Mouse (Mus musculus): ENCODE results near the gene Snx8.

The Snx8 gene

DNA sequence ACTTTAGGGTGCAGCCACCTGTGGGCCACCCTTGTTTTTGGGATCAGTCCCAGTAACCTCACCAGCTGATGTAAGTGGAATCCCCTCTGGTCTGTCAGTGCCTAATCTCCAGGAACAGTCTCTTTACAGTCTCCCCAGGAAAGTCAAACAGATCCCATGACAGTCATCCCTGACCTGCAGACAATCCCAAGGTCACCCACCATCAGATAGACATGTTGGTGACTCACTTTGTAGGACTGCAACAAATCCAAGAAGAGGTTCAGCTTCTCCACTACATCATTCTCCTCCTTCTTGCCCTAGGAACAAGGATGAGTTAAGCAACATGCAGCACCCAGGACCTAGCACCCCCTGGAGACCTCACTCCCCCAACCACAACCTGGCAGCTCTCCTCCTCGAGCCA, 43.0 kb downstream of the Snx8 start:
- no peak for DNase-seq (ENCODE audit: low read depth, low spot score)

DNA sequence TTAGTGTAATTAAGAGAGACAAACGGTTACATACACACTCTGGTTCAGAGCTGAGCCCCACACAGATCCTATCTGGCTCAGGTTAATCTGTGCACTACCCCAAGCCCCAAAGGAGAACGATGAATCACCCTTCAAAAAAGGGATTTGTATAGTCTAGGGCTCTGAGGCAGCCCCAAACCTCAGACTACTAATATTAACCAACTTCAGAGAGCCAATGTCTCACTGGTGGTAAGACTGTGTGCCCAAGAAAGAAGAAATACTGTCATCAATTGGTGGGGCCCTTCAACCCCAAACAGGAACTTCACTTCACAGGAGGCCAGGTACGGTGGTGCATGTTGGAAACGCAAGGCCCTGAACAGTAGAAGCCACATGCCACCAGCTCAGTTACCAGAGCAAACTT, 43.8 kb downstream of the Snx8 start:
- DNase-seq (ENCODE audit: low read depth, low spot score): no peak

DNA sequence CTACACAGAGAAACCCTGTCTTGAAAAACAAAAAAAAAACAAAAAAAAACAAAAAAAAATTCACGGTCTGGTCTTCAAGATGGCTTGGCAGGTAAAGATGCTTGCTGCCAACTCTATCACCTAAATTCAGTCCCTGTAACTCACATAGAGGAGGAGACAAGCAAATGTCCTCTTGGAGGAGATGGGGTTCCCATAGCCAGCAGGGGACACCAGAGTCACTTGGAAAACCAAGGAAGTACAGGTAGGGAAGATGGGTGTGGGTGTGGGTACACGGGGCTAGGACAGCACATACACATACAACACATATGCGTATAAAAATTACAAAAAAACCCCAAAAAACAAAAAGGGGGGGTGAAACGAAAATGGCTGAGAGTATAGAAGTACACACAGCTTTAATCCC, 46.2 kb downstream of the Snx8 start:
- DNase-seq (ENCODE audit: low read depth, low spot score): no peak

- DNase-seq (ENCODE audit: low read depth, low spot score): no peak
Measured at GRCm38 (mm10) chr5:140339836-140340235, 49.2 kb downstream of the Snx8 start.

- no peak for DNase-seq (ENCODE audit: low read depth, low spot score)
Measured at GRCm38 (mm10) chr5:140338779-140339178, 50.3 kb downstream of the Snx8 start.

DNA sequence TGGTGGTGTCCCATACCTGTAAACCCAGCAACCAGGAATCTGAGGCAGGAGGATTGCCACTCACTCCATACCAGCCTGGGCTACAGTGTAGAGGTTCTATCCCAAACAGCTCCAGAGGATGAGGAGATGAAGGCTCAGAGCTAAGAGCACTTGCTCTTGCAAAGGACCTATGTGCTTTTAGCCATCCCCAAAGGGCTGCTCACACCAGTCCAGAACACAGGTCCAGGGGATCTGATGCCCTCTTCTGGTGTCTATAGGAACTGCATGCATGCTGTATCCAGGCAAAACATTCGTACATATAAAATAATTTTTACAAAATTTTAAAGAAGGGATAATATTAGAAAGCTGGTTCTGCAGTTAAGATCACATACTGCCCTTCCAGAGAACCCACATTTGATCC, 52.4 kb downstream of the Snx8 start:
- peak; percentile 24 for DNase-seq (ENCODE audit: low read depth, low spot score)

DNA sequence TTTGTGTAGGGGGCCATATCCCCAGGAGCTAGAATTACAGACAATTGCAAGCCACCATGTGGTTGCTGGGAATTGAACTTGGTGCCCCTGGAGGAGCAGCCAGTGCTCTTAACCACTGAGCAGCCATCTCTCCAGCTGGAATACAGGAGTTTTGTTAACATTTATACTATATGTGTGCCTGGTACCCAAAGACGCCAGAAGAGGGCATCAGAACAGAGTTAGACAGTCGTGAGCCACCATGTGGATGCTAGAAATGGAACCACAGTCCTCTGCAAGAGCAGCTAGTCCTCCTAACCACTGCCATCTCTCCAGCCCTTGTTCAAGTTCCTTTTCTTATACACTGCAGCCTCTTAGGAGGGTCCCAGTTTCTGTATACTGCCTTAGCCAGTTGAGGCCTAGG, 55.4 kb downstream of the Snx8 start:
- no peak for DNase-seq (ENCODE audit: low read depth, low spot score)

DNA sequence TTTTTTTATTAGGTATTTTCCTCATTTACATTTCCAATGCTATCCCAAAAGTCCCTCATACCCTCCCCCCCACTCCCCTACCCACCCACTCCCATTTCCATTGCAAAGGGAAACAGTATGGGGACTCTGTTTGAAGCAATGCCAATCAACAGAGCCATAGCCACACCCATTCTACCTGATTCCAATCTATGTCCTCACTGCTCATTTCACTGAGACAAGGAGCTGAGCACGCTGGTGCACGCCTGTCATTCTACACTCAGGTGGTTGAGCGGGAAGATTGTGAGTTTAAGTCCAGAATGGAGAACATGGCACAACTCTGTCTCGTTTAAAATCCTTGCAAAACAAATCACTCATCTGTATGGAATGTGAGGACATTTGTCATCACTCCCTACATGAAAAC, 56.5 kb downstream of the Snx8 start:
- DNase-seq (ENCODE audit: low read depth, low spot score): no peak

DNA sequence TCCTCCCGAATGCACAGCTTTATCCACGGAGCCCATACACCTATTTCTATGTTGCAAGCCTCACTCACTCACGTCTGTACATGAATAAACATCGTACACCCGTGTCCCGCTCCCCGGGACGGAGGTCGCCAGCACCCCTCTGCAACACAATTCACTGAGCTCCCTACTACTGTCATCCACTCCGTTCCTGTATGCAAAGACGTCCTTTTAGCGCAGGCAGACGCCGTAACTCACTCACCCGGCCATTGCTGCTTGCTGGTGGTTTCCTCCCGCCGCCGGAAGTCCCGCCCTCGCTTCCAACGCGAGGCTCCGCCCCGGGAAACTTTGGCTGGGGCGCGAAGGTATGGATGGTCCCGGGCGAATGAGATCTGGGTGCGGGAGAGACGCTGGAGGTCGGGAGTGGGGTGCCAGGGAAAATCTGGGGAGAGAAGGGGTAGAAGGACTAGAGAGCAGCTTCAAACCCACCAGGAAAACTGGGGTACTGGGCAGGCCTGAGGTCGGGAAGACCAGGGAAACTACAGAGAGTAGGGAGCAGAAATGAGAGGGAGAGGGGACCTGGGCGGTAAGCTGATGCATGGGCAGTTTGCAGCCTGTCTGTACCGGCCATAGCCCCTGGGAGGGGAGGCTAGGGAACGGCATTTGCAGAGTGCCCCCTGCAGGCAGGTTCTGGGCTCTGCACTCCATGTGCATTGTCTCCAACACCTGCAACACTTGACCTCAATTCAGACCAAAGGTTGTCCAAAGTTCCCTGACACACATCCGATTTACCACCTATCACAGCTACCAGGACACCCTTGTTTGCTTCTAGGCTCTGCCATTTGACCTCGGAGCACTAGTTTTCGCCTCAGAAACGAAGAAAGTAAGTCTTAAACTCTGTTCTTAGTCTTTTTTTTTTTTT, 57.2 kb downstream of the Snx8 start, which contains the start of gene Mrm2:
Gene Mrm2 (minus strand): TSS at position 284 of the 898 bp plus-strand sequence.
- DNase-seq (ENCODE audit: low read depth, low spot score): peak; percentile 77

GRCm38 (mm10) chr5:140324058-140324457, 65.0 kb downstream of the Snx8 start:
- DNase-seq (ENCODE audit: low read depth, low spot score): no peak

DNA sequence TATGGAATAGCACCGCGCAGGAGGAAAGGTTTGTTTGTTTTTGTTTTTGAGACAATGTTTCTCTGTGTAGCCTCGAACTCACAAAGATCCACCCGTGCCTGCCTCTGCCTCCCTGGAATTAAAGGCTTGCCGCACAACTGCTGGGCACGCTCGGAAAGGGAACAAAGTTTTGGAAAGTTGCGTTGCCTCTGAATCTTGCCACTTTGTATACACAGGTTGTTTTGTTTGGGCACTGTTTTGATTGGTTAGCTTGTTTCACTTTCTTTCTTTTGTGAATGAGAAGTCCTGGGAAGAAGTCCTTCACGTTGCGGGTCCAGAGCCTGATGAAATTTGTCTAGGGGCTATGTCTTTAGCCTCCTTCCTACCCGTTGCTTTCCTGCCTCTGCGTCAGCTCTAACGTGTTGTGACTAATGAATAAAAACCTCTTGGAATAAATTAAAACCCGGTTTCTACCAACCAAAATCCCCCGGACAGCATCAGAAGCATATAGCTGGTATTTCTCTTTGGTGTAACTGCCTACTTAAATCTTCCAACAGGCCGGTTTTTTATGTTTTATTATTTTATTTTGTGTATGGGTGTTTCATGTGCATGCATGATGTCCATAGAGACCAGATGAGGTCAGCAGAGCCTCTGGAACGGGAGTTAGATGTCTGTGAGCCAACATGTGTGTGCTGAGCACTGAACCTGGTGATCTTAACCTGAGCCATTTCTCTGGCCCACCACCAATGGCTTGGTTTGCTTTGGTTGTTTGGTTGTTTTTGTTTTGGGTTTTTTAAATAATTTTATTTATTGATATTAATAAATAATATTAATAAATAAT, 67.1 kb downstream of the Snx8 start:
- DNase-seq (ENCODE audit: low read depth, low spot score): peak; percentile 8

DNA sequence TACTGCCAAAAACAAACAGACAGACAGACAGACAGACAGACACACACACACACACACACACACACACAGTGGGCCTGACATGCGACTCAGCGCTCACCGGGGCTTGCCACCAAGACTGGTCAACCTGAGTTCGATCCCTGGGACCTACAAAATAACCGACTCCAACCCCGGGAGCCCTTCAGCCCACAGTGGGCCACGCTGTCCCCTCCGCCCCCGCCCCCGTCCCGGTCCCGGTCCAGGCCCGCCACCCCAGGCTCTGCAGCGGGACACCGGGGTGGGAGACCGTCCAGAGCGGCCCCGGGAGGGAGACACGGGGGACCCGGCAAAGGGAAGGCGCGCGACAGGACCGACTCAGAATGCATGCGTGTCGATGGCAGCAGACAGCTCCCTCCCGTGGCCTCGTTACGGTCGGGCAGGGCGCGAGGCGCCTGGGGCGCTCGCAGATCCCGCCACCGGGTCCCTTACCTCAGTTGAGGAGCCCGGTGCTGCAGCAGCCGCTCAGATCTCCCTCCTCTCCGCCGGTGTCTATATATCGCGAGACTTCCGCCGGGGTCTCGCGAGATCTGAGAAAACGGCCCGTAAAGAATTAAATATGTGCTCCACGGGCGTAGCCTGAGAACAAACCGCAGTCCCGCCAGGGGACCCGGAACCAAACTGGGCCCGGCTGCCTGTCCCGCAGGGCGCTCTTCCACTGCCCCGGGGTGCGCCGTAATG, 67.9 kb downstream of the Snx8 start, which contains the start of the genes Mad1l1 and Nudt1:
Gene Mad1l1 (minus strand): TSS at position 511 of the 714 bp plus-strand sequence.
Gene Nudt1 (plus strand): TSS at position 615 of the 714 bp plus-strand sequence.
- DNase-seq (ENCODE audit: low read depth, low spot score): peak; percentile 96

- DNase-seq (ENCODE audit: low read depth, low spot score): no peak
Measured at GRCm38 (mm10) chr5:140316716-140317115, 72.3 kb downstream of the Snx8 start.

GRCm38 (mm10) chr5:140307602-140308001, 81.5 kb downstream of the Snx8 start:
- no peak for DNase-seq (ENCODE audit: low read depth, low spot score)

DNA sequence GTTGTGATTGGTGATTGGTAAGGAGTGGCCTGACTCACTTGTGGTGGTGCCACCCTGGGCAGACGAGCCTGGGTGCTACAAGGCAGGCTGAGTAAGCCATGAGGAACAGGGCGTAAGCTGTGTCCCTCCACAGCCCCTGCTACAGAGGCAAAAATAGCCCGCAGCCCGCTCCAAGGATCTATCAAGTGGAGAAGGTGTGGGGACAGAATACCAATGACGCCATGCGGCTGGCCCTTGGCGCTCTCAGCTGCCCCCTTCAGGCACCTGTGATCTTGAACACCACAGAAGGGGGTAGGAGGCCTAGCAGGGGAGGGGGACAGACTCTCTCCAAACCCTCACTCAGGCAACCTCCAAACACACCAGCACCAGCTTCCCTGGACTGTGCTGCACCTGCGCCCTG, 83.0 kb downstream of the Snx8 start:
- no peak for DNase-seq (ENCODE audit: low read depth, low spot score)

- no peak for DNase-seq (ENCODE audit: low read depth, low spot score)
Measured at GRCm38 (mm10) chr5:140298291-140298690, 90.8 kb downstream of the Snx8 start.

DNA sequence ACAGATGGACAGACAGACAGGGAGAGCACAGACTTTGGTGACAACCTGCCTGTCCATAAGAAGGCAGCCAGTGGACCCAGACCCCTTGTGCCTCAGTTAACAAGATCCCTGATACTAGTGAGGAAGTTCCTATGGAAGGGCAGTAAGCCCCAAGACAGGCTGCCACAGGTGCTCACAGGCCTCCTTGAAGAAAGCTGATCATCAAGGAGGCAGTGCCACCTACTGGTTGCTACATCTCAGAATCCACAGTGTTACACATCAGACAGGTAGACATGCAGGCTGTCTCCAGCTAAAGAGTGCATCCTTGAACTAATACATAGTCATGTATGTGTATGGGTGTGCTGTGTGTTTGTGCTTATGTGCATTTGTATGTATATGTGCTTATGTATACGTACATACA, 96.9 kb downstream of the Snx8 start:
- DNase-seq (ENCODE audit: low read depth, low spot score): peak; percentile 47

Data from embryo, embryonic 11.5 days (tissue).